Mouse (Mus musculus): ENCODE measurements around the gene Lrp6.

GRCm38 (mm10) chr6:134594569-134595442 lies 28.0 kb upstream of the Lrp6 start:
- TF ChIP-seq POLR2A (IDR thresholded peaks at IDR 0.05; ENCODE audit: low read depth, low read length) (no peak), CTCF (conservative IDR thresholded peaks at IDR 0.05; ENCODE audit: insufficient read depth, insufficient read length, low read depth, low read length) (no peak)

Measured in kidney, adult 2 months (tissue).